Mouse (Mus musculus): ENCODE measurements around the gene Mindy4. TPM values are rescaled to one million over a fixed set of nuclear protein-coding genes. Genes with fewer than 3 reads are reported as not detected.

The Mindy4 gene
- total RNA-seq, 2 experiments from 2014 or later: 2.0 to 5.7 TPM

- ATAC-seq (replicated peaks; ENCODE audit: poor library complexity): no peak
Measured at GRCm38 (mm10) chr6:55203931-55204330, 748 bp downstream of the Mindy4 start.

GRCm38 (mm10) chr6:55207786-55208185 is 4.6 kb downstream of the Mindy4 start:
- no peak for ATAC-seq (replicated peaks; ENCODE audit: poor library complexity)

GRCm38 (mm10) chr6:55210423-55211365 is 7.5 kb downstream of the Mindy4 start:
- no peak for ATAC-seq (replicated peaks; ENCODE audit: poor library complexity)

- no peak for ATAC-seq (replicated peaks; ENCODE audit: poor library complexity)
Measured at GRCm38 (mm10) chr6:55214541-55214940, 11.4 kb downstream of the Mindy4 start.

GRCm38 (mm10) chr6:55218232-55218631 is 15.0 kb downstream of the Mindy4 start:
- no peak for ATAC-seq (replicated peaks; ENCODE audit: poor library complexity)

GRCm38 (mm10) chr6:55223986-55224385 is 20.8 kb downstream of the Mindy4 start:
- ATAC-seq (replicated peaks; ENCODE audit: poor library complexity): no peak

GRCm38 (mm10) chr6:55230048-55230447 is 26.9 kb downstream of the Mindy4 start:
- ATAC-seq (replicated peaks; ENCODE audit: poor library complexity): no peak

- no peak for ATAC-seq (replicated peaks; ENCODE audit: poor library complexity)
Measured at GRCm38 (mm10) chr6:55232101-55232500, 28.9 kb downstream of the Mindy4 start.

- peak; percentile 80 for ATAC-seq (replicated peaks; ENCODE audit: poor library complexity)
Measured at GRCm38 (mm10) chr6:55232524-55233264, 29.5 kb downstream of the Mindy4 start.

- no peak for ATAC-seq (replicated peaks; ENCODE audit: poor library complexity)
Measured at GRCm38 (mm10) chr6:55233326-55233725, 30.1 kb downstream of the Mindy4 start.

GRCm38 (mm10) chr6:55234636-55235035 is 31.5 kb downstream of the Mindy4 start:
- ATAC-seq (replicated peaks; ENCODE audit: poor library complexity): peak; percentile 89

- ATAC-seq (replicated peaks; ENCODE audit: poor library complexity): no peak
Measured at GRCm38 (mm10) chr6:55235733-55236132, 32.5 kb downstream of the Mindy4 start.

GRCm38 (mm10) chr6:55239931-55240330 is 36.7 kb downstream of the Mindy4 start:
- no peak for ATAC-seq (replicated peaks; ENCODE audit: poor library complexity)

- no peak for ATAC-seq (replicated peaks; ENCODE audit: poor library complexity)
Measured at GRCm38 (mm10) chr6:55240591-55241260, 37.5 kb downstream of the Mindy4 start.

- no peak for ATAC-seq (replicated peaks; ENCODE audit: poor library complexity)
Measured at GRCm38 (mm10) chr6:55241479-55241878, 38.3 kb downstream of the Mindy4 start.

- no peak for ATAC-seq (replicated peaks; ENCODE audit: poor library complexity)
Measured at GRCm38 (mm10) chr6:55245680-55246079, 42.5 kb downstream of the Mindy4 start.

GRCm38 (mm10) chr6:55246441-55246840 is 43.3 kb downstream of the Mindy4 start:
- ATAC-seq (replicated peaks; ENCODE audit: poor library complexity): no peak

- ATAC-seq (replicated peaks; ENCODE audit: poor library complexity): no peak
Measured at GRCm38 (mm10) chr6:55246911-55247438, 43.8 kb downstream of the Mindy4 start.

- 0 out of 2 replicates have a peak, but pooled peaks have one; percentile 42 for ATAC-seq (replicated peaks; ENCODE audit: poor library complexity)
Measured at GRCm38 (mm10) chr6:55249263-55249662, 46.1 kb downstream of the Mindy4 start.

GRCm38 (mm10) chr6:55250809-55251208 is 47.6 kb downstream of the Mindy4 start:
- ATAC-seq (replicated peaks; ENCODE audit: poor library complexity): no peak

GRCm38 (mm10) chr6:55251596-55251995 is 48.4 kb downstream of the Mindy4 start:
- ATAC-seq (replicated peaks; ENCODE audit: poor library complexity): no peak
